Mouse (Mus musculus): Measurements from ENCODE around the gene Ldb2. TPM values are rescaled to one million over a fixed set of nuclear protein-coding genes. Genes with fewer than 3 reads are reported as not detected.

Gene Ldb2
- polyA plus RNA-seq, 1 experiment = 40.3 TPM

- peak; percentile 50 for DNase-seq (ENCODE audit: low read depth)
- TF ChIP-seq POLR2A (IDR thresholded peaks at IDR 0.05; ENCODE audit: borderline replicate concordance, extremely low read depth, insufficient read depth, insufficient read length, poor library complexity, severe bottlenecking) = no peak
- TF ChIP-seq CTCF (IDR thresholded peaks at IDR 0.05; ENCODE audit: borderline replicate concordance, extremely low read depth, insufficient read depth, insufficient read length) = no peak
Measured at GRCm38 (mm10) chr5:44677814-44678213, 121.7 kb downstream of the Ldb2 start.

- DNase-seq (ENCODE audit: low read depth) = peak; percentile 83
- TF ChIP-seq POLR2A (IDR thresholded peaks at IDR 0.05; ENCODE audit: borderline replicate concordance, extremely low read depth, insufficient read depth, insufficient read length, poor library complexity, severe bottlenecking) (no peak), CTCF (IDR thresholded peaks at IDR 0.05; ENCODE audit: borderline replicate concordance, extremely low read depth, insufficient read depth, insufficient read length) (no peak)
Measured at GRCm38 (mm10) chr5:44676145-44676754, 123.2 kb downstream of the Ldb2 start.

GRCm38 (mm10) chr5:44670336-44670735 is 129.1 kb downstream of the Ldb2 start:
- no peak for DNase-seq (ENCODE audit: low read depth)
- no peak for TF ChIP-seq CTCF (IDR thresholded peaks at IDR 0.05; ENCODE audit: borderline replicate concordance, extremely low read depth, insufficient read depth, insufficient read length)
- TF ChIP-seq POLR2A (IDR thresholded peaks at IDR 0.05; ENCODE audit: borderline replicate concordance, extremely low read depth, insufficient read depth, insufficient read length, poor library complexity, severe bottlenecking) = no peak

- DNase-seq (ENCODE audit: low read depth) = no peak
- TF ChIP-seq CTCF (IDR thresholded peaks at IDR 0.05; ENCODE audit: borderline replicate concordance, extremely low read depth, insufficient read depth, insufficient read length) (no peak), POLR2A (IDR thresholded peaks at IDR 0.05; ENCODE audit: borderline replicate concordance, extremely low read depth, insufficient read depth, insufficient read length, poor library complexity, severe bottlenecking) (no peak)
Measured at GRCm38 (mm10) chr5:44667907-44668306, 131.6 kb downstream of the Ldb2 start.

GRCm38 (mm10) chr5:44667383-44667782 is 132.1 kb downstream of the Ldb2 start:
- peak; percentile 74 for DNase-seq (ENCODE audit: low read depth)
- TF ChIP-seq POLR2A (IDR thresholded peaks at IDR 0.05; ENCODE audit: borderline replicate concordance, extremely low read depth, insufficient read depth, insufficient read length, poor library complexity, severe bottlenecking) = no peak
- no peak for TF ChIP-seq CTCF (IDR thresholded peaks at IDR 0.05; ENCODE audit: borderline replicate concordance, extremely low read depth, insufficient read depth, insufficient read length)

GRCm38 (mm10) chr5:44659651-44660050 is 139.8 kb downstream of the Ldb2 start:
- DNase-seq (ENCODE audit: low read depth) = peak; percentile 60
- TF ChIP-seq CTCF (IDR thresholded peaks at IDR 0.05; ENCODE audit: borderline replicate concordance, extremely low read depth, insufficient read depth, insufficient read length) = no peak

GRCm38 (mm10) chr5:44656707-44657106 is 142.8 kb downstream of the Ldb2 start:
- TF ChIP-seq POLR2A (IDR thresholded peaks at IDR 0.05; ENCODE audit: borderline replicate concordance, extremely low read depth, insufficient read depth, insufficient read length, poor library complexity, severe bottlenecking) (no peak), CTCF (IDR thresholded peaks at IDR 0.05; ENCODE audit: borderline replicate concordance, extremely low read depth, insufficient read depth, insufficient read length) (no peak)
- no peak for DNase-seq (ENCODE audit: low read depth)

GRCm38 (mm10) chr5:44654403-44654802 is 145.1 kb downstream of the Ldb2 start:
- no peak for TF ChIP-seq CTCF (IDR thresholded peaks at IDR 0.05; ENCODE audit: borderline replicate concordance, extremely low read depth, insufficient read depth, insufficient read length)
- TF ChIP-seq POLR2A (IDR thresholded peaks at IDR 0.05; ENCODE audit: borderline replicate concordance, extremely low read depth, insufficient read depth, insufficient read length, poor library complexity, severe bottlenecking) = no peak
- peak; percentile 83 for DNase-seq (ENCODE audit: low read depth)

- DNase-seq (ENCODE audit: low read depth) = no peak
- TF ChIP-seq POLR2A (IDR thresholded peaks at IDR 0.05; ENCODE audit: borderline replicate concordance, extremely low read depth, insufficient read depth, insufficient read length, poor library complexity, severe bottlenecking) = no peak
- no peak for TF ChIP-seq CTCF (IDR thresholded peaks at IDR 0.05; ENCODE audit: borderline replicate concordance, extremely low read depth, insufficient read depth, insufficient read length)
Measured at GRCm38 (mm10) chr5:44646842-44647190, 152.7 kb downstream of the Ldb2 start.

- peak; percentile 44 for DNase-seq (ENCODE audit: low read depth)
- TF ChIP-seq POLR2A (IDR thresholded peaks at IDR 0.05; ENCODE audit: borderline replicate concordance, extremely low read depth, insufficient read depth, insufficient read length, poor library complexity, severe bottlenecking) (no peak), CTCF (IDR thresholded peaks at IDR 0.05; ENCODE audit: borderline replicate concordance, extremely low read depth, insufficient read depth, insufficient read length) (no peak)
Measured at GRCm38 (mm10) chr5:44645952-44646841, 153.3 kb downstream of the Ldb2 start.

- TF ChIP-seq CTCF (IDR thresholded peaks at IDR 0.05; ENCODE audit: borderline replicate concordance, extremely low read depth, insufficient read depth, insufficient read length) (no peak), POLR2A (IDR thresholded peaks at IDR 0.05; ENCODE audit: borderline replicate concordance, extremely low read depth, insufficient read depth, insufficient read length, poor library complexity, severe bottlenecking) (no peak)
- no peak for DNase-seq (ENCODE audit: low read depth)
Measured at GRCm38 (mm10) chr5:44643079-44643478, 156.4 kb downstream of the Ldb2 start.

GRCm38 (mm10) chr5:44641060-44641459 is 158.4 kb downstream of the Ldb2 start:
- TF ChIP-seq CTCF (IDR thresholded peaks at IDR 0.05; ENCODE audit: borderline replicate concordance, extremely low read depth, insufficient read depth, insufficient read length) (no peak), POLR2A (IDR thresholded peaks at IDR 0.05; ENCODE audit: borderline replicate concordance, extremely low read depth, insufficient read depth, insufficient read length, poor library complexity, severe bottlenecking) (no peak)
- no peak for DNase-seq (ENCODE audit: low read depth)

Measured in brain, embryonic 14.5 days (tissue).